Mouse (Mus musculus) CH12.LX (cell line): Measurements from ENCODE around the gene Neurl1a.

Experiments used
- CTCF ChIP-seq, 2 experiments: IDR thresholded peaks in 1 of 2; conservative IDR thresholded peaks in 1 of 2; 2 replicates each; pipeline ENCODE4 v1.5.1; 2011 to 2012; ENCODE audit warnings: low read depth in 2 of 2, low read length in 2 of 2, improper control_type of control experiment in 1 of 2, inconsistent platforms in 1 of 2, mild to moderate bottlenecking in 1 of 2, moderate library complexity in 1 of 2
- USF1 ChIP-seq: IDR thresholded peaks from 2 replicates; pipeline ENCODE4 v1.6.1; 2014; ENCODE audit warnings: low read depth, mild to moderate bottlenecking, inconsistent platforms, low read length, improper control_type of control experiment

- no peak for TF ChIP-seq CTCF (conservative IDR thresholded peaks at IDR 0.05 in 1 of 2, IDR thresholded peaks at IDR 0.05 in 1 of 2; ENCODE audit: low read depth in 2 of 2, low read length in 2 of 2)
- no peak for TF ChIP-seq USF1
These were observed 124.5 kb downstream of the Neurl1a start for GRCm38 (mm10) chr19:47303128-47303527.
